Mouse (Mus musculus): ENCODE measurements at regions not wholly inside any gene's neighbourhood (a gene's known extent, or its start where the extent isn't known, plus 50 kb on each side); places are given as distances from the start of the nearest gene placed in this dataset.

GRCm38 (mm10) chr12:16191803-16192389 lies 375.2 kb upstream of the Trib2 start:
- DNase-seq (ENCODE audit: low spot score in 2 of 2): no peak

- DNase-seq (ENCODE audit: low spot score in 2 of 2): peak in 1 of 2 experiments; percentile 20
These were observed 374.0 kb upstream of the Trib2 start for GRCm38 (mm10) chr12:16190706-16191105.

GRCm38 (mm10) chr12:16189441-16189840 lies 372.7 kb upstream of the Trib2 start:
- DNase-seq (ENCODE audit: low spot score in 2 of 2): no peak

GRCm38 (mm10) chr12:16185976-16186515 lies 369.3 kb upstream of the Trib2 start:
- no peak for DNase-seq (ENCODE audit: low spot score in 2 of 2)

- DNase-seq (ENCODE audit: low spot score in 2 of 2): no peak
These were observed 368.8 kb upstream of the Trib2 start for GRCm38 (mm10) chr12:16185431-16185923.

GRCm38 (mm10) chr12:16183055-16183454 lies 366.3 kb upstream of the Trib2 start:
- DNase-seq (ENCODE audit: low spot score in 2 of 2): no peak

GRCm38 (mm10) chr12:16181599-16181998 lies 364.9 kb upstream of the Trib2 start:
- DNase-seq (ENCODE audit: low spot score in 2 of 2): no peak

GRCm38 (mm10) chr12:16179897-16180296 lies 363.2 kb upstream of the Trib2 start:
- no peak for DNase-seq (ENCODE audit: low spot score in 2 of 2)

GRCm38 (mm10) chr12:16176326-16176725 lies 359.6 kb upstream of the Trib2 start:
- DNase-seq (ENCODE audit: low spot score in 2 of 2): no peak

GRCm38 (mm10) chr12:16172176-16172575 lies 355.5 kb upstream of the Trib2 start:
- no peak for DNase-seq (ENCODE audit: low spot score in 2 of 2)

- no peak for DNase-seq (ENCODE audit: low spot score in 2 of 2)
These were observed 354.9 kb upstream of the Trib2 start for GRCm38 (mm10) chr12:16171636-16172035.

- no peak for DNase-seq (ENCODE audit: low spot score in 2 of 2)
These were observed 353.2 kb upstream of the Trib2 start for GRCm38 (mm10) chr12:16169781-16170535.

- no peak for DNase-seq (ENCODE audit: low spot score in 2 of 2)
These were observed 351.1 kb upstream of the Trib2 start for GRCm38 (mm10) chr12:16167793-16168343.

- DNase-seq (ENCODE audit: low spot score in 2 of 2): no peak
These were observed 348.4 kb upstream of the Trib2 start for GRCm38 (mm10) chr12:16165126-16165525.

GRCm38 (mm10) chr12:16161947-16162346 lies 345.2 kb upstream of the Trib2 start:
- no peak for DNase-seq (ENCODE audit: low spot score in 2 of 2)

- no peak for DNase-seq (ENCODE audit: low spot score in 2 of 2)
These were observed 341.2 kb upstream of the Trib2 start for GRCm38 (mm10) chr12:16157896-16158295.

- no peak for DNase-seq (ENCODE audit: low spot score in 2 of 2)
These were observed 339.3 kb upstream of the Trib2 start for GRCm38 (mm10) chr12:16155791-16156558.

- DNase-seq (ENCODE audit: low spot score in 2 of 2): no peak
These were observed 337.5 kb upstream of the Trib2 start for GRCm38 (mm10) chr12:16154256-16154655.

GRCm38 (mm10) chr12:16152108-16152507 lies 335.4 kb upstream of the Trib2 start:
- DNase-seq (ENCODE audit: low spot score in 2 of 2): no peak

- DNase-seq (ENCODE audit: low spot score in 2 of 2): peak; percentile 39 to 72
These were observed 334.5 kb upstream of the Trib2 start for GRCm38 (mm10) chr12:16151170-16151702.

- DNase-seq (ENCODE audit: low spot score in 2 of 2): no peak
These were observed 330.2 kb upstream of the Trib2 start for GRCm38 (mm10) chr12:16146919-16147318.

All from layer of hippocampus, adult 18-20 months (tissue).